Mouse (Mus musculus): ENCODE data around the gene Ptges3. TPM values are rescaled to one million over a fixed set of nuclear protein-coding genes. Genes with fewer than 3 reads are reported as not detected.
"Not testable (repeated sequence)": the region's sequence is repeated elsewhere in the genome, so short reads cannot be mapped to it uniquely, and the experiment has no call there.

The Ptges3 gene
- polyA plus RNA-seq, 2 experiments: 93.0 to 461 TPM

- WGBS: under 1% methylated on average over 30 of the region's 34 CpGs
- no peaks in the 10 kb centered on the region for H3K27me3 ChIP-seq (ENCODE audit: control insufficient read depth, insufficient read depth, low read length)
- peaks cover 7% of the 10 kb centered on the region for H3K4me1 ChIP-seq (ENCODE audit: control insufficient read depth, insufficient read depth, low read length)
- H3K9ac ChIP-seq (ENCODE audit: low read depth, low read length, severe bottlenecking): peak within 1 kb of the TSS; percentile 96
- TF ChIP-seq POLR2A (IDR thresholded peaks at IDR 0.05; ENCODE audit: borderline replicate concordance, extremely low read depth, insufficient read depth, insufficient read length): peak; percentile 92; the same call in 1 of the 2 replicates
- peak; percentile 100 for DNase-seq (ENCODE audit: low spot score)
- no peaks in the 10 kb centered on the region for H3K9me3 ChIP-seq (ENCODE audit: control insufficient read depth, low read length)
- ATAC-seq (ENCODE audit: low FRiP score, low read depth): peak; percentile 99
- peak within 1 kb of the TSS; percentile 82 for H3K27ac ChIP-seq (replicated peaks; ENCODE audit: low read depth, low read length)
- H3K4me2 ChIP-seq (replicated peaks; ENCODE audit: low read depth, low read length, severe bottlenecking): peak within 1 kb of the TSS; percentile 94
- H3K36me3 ChIP-seq (ENCODE audit: control insufficient read depth, insufficient read depth, low read length): peaks cover 39% of the 10 kb centered on the region
- peak within 1 kb of the TSS; percentile 98 for H3K4me3 ChIP-seq (replicated peaks; ENCODE audit: low read length)
These were observed 24.2 kb downstream of the Ptges3 start, which contains the start of gene Atp5b for GRCm38 (mm10) chr10:128082880-128083421. TSS of gene Atp5b (plus strand) at chr10:128083273.

GRCm38 (mm10) chr10:128083688-128084087 lies 24.9 kb downstream of the Ptges3 start:
- Histone ChIP-seq H3K27me3 (ENCODE audit: control insufficient read depth, insufficient read depth, low read length) (no peaks in the 10 kb centered on the region), H3K4me3 (replicated peaks; ENCODE audit: low read length) (peak overlapping the region; percentile 98), H3K4me1 (ENCODE audit: control insufficient read depth, insufficient read depth, low read length) (peaks cover 7% of the 10 kb centered on the region), H3K36me3 (ENCODE audit: control insufficient read depth, insufficient read depth, low read length) (peaks cover 46% of the 10 kb centered on the region), H3K27ac (replicated peaks; ENCODE audit: low read depth, low read length) (peak overlapping the region; percentile 82), H3K9ac (ENCODE audit: low read depth, low read length, severe bottlenecking) (peak overlapping the region; percentile 96), H3K9me3 (ENCODE audit: control insufficient read depth, low read length) (no peaks in the 10 kb centered on the region), H3K4me2 (replicated peaks; ENCODE audit: low read depth, low read length, severe bottlenecking) (peak overlapping the region; percentile 94)
- no peak for TF ChIP-seq POLR2A (IDR thresholded peaks at IDR 0.05; ENCODE audit: borderline replicate concordance, extremely low read depth, insufficient read depth, insufficient read length)
- WGBS: under 1% methylated on average over 22 of the region's 22 CpGs
- DNase-seq (ENCODE audit: low spot score) (no peak), ATAC-seq (ENCODE audit: low FRiP score, low read depth) (no peak)

GRCm38 (mm10) chr10:128084160-128084559 lies 25.4 kb downstream of the Ptges3 start:
- Histone ChIP-seq H3K9ac (ENCODE audit: low read depth, low read length, severe bottlenecking) (peak overlapping the region; percentile 96), H3K27me3 (ENCODE audit: control insufficient read depth, insufficient read depth, low read length) (no peaks in the 10 kb centered on the region), H3K9me3 (ENCODE audit: control insufficient read depth, low read length) (no peaks in the 10 kb centered on the region), H3K4me2 (replicated peaks; ENCODE audit: low read depth, low read length, severe bottlenecking) (peak overlapping the region; percentile 94), H3K4me1 (ENCODE audit: control insufficient read depth, insufficient read depth, low read length) (peaks cover 7% of the 10 kb centered on the region), H3K36me3 (ENCODE audit: control insufficient read depth, insufficient read depth, low read length) (peaks cover 51% of the 10 kb centered on the region), H3K4me3 (replicated peaks; ENCODE audit: low read length) (peak overlapping the region; percentile 98), H3K27ac (replicated peaks; ENCODE audit: low read depth, low read length) (no peak overlapping the region)
- TF ChIP-seq POLR2A (IDR thresholded peaks at IDR 0.05; ENCODE audit: borderline replicate concordance, extremely low read depth, insufficient read depth, insufficient read length): no peak
- no peak for ATAC-seq (ENCODE audit: low FRiP score, low read depth)
- WGBS: 4% methylated on average over 3 of the region's 3 CpGs
- DNase-seq (ENCODE audit: low spot score): no peak

GRCm38 (mm10) chr10:128086391-128086790 lies 27.6 kb downstream of the Ptges3 start:
- no peak overlapping the region for H3K4me2 ChIP-seq (replicated peaks; ENCODE audit: low read depth, low read length, severe bottlenecking)
- peaks cover 68% of the 10 kb centered on the region for H3K36me3 ChIP-seq (ENCODE audit: control insufficient read depth, insufficient read depth, low read length)
- peak; percentile 26 for DNase-seq (ENCODE audit: low spot score)
- no peak overlapping the region for H3K27ac ChIP-seq (replicated peaks; ENCODE audit: low read depth, low read length)
- no peak overlapping the region for H3K9ac ChIP-seq (ENCODE audit: low read depth, low read length, severe bottlenecking)
- ATAC-seq (ENCODE audit: low FRiP score, low read depth): no peak
- no peaks in the 10 kb centered on the region for H3K9me3 ChIP-seq (ENCODE audit: control insufficient read depth, low read length)
- no peaks in the 10 kb centered on the region for H3K27me3 ChIP-seq (ENCODE audit: control insufficient read depth, insufficient read depth, low read length)
- WGBS: 79% methylated on average over 6 of the region's 6 CpGs
- TF ChIP-seq POLR2A (IDR thresholded peaks at IDR 0.05; ENCODE audit: borderline replicate concordance, extremely low read depth, insufficient read depth, insufficient read length): no peak
- H3K4me3 ChIP-seq (replicated peaks; ENCODE audit: low read length): no peak overlapping the region; the same call in 1 of the 2 replicates
- peaks cover 11% of the 10 kb centered on the region for H3K4me1 ChIP-seq (ENCODE audit: control insufficient read depth, insufficient read depth, low read length)

GRCm38 (mm10) chr10:128087216-128087615 lies 28.5 kb downstream of the Ptges3 start:
- H3K4me1 ChIP-seq (ENCODE audit: control insufficient read depth, insufficient read depth, low read length): peaks cover 15% of the 10 kb centered on the region
- not testable (repeated sequence) for H3K27me3 ChIP-seq (ENCODE audit: control insufficient read depth, insufficient read depth, low read length); H3K9me3 ChIP-seq (ENCODE audit: control insufficient read depth, low read length); ATAC-seq (ENCODE audit: low FRiP score, low read depth); DNase-seq (ENCODE audit: low spot score); H3K9ac ChIP-seq (ENCODE audit: low read depth, low read length, severe bottlenecking); H3K4me3 ChIP-seq (replicated peaks; ENCODE audit: low read length); H3K4me2 ChIP-seq (replicated peaks; ENCODE audit: low read depth, low read length, severe bottlenecking); H3K27ac ChIP-seq (replicated peaks; ENCODE audit: low read depth, low read length)
- peaks cover 68% of the 10 kb centered on the region for H3K36me3 ChIP-seq (ENCODE audit: control insufficient read depth, insufficient read depth, low read length)
- 84% methylated on average over 2 of the region's 2 CpGs for WGBS
